Mouse (Mus musculus) liver, adult 2 months (tissue): ENCODE results near the gene Camkv. TPM values are rescaled to one million over a fixed set of nuclear protein-coding genes. Genes with fewer than 3 reads are reported as not detected.

Source experiments
- DNase-seq: peaks from one replicate; pipeline ENCODE4 v3.0.0-alpha.2; 2011; ENCODE audit warnings: low read depth, low spot score; ENCODE audit errors: extremely low read depth
- H3K27ac ChIP-seq: fragments of 200-500 bp; replicated peaks from 2 replicates; pipeline ENCODE4 v1.5.1; 2012; ENCODE audit warnings: low read depth, mild to moderate bottlenecking, control low read depth, inconsistent platforms, low read length; ENCODE audit not compliant: insufficient read depth
- H3K27me3 ChIP-seq: fragments of 200-500 bp; 2 replicates; pipeline ENCODE4 v1.6.1; 2012; ENCODE audit warnings: mild to moderate bottlenecking, moderate library complexity, low read length, inconsistent platforms; ENCODE audit not compliant: control insufficient read depth, insufficient read depth
- H3K36me3 ChIP-seq: fragments of 200-500 bp; 2 replicates; pipeline ENCODE4 v1.6.1; 2012; ENCODE audit warnings: low read length, inconsistent platforms; ENCODE audit not compliant: control insufficient read depth, insufficient read depth
- H3K4me1 ChIP-seq: fragments of 200-500 bp; 2 replicates; pipeline ENCODE4 v1.6.1; 2011; ENCODE audit warnings: low read length; ENCODE audit not compliant: control insufficient read depth, insufficient read depth
- H3K4me3 ChIP-seq: fragments of 200-500 bp; 2 replicates; pipeline ENCODE4 v1.5.1; 2011; ENCODE audit warnings: low read depth, mild to moderate bottlenecking, control low read depth, low read length, moderate library complexity; ENCODE audit not compliant: insufficient read depth
- H3K79me2 ChIP-seq: fragments of 200-500 bp; 2 replicates; pipeline ENCODE4 v1.6.1; 2012; ENCODE audit warnings: inconsistent platforms, mild to moderate bottlenecking, low read length, moderate library complexity; ENCODE audit not compliant: control insufficient read depth, insufficient read depth
- H3K9ac ChIP-seq: fragments of 200-500 bp; 2 replicates; pipeline ENCODE4 v1.6.1; 2012; ENCODE audit warnings: low read depth, mild to moderate bottlenecking, control low read depth, inconsistent platforms, low read length
- CTCF ChIP-seq: fragments of 200-500 bp; IDR thresholded peaks from 2 replicates; pipeline ENCODE4 v1.5.1; 2011; ENCODE audit warnings: low read depth, low read length, control low read depth
- POLR2A ChIP-seq: fragments of 200-500 bp; IDR thresholded peaks from 2 replicates; pipeline ENCODE4 v1.6.1; 2011; ENCODE audit warnings: low read length, control low read depth; ENCODE audit not compliant: insufficient read depth; ENCODE audit errors: extremely low read depth
- WGBS: fragments of 180-500 bp; shearing (Covaris S2); methylation state at CpG from one replicate; pipeline ENCODE4 v1.1.7; 2018; 5-methylcytosine and 5-hydroxymethylcytosine counted together
- polyA plus RNA-seq: library from polyadenylated mRNA; depleted of rRNA; stranded (reverse); fragments of >200 nt; gene quantifications from 2 replicates; pipeline ENCODE4 v1.2.3, GENCODE M21; 2012
- total RNA-seq: library from RNA; depleted of rRNA; stranded (reverse); fragments of >200 nt; gene quantifications from 2 replicates; pipeline ENCODE4 v1.2.3, GENCODE M21; 2014

Camkv gene
- total and polyA plus RNA-seq, 2 experiments = not detected

GRCm38 (mm10) chr9:107936215-107936822 is 845 bp downstream of the Camkv start:
- H3K27ac ChIP-seq = no peak overlapping the region
- H3K9ac ChIP-seq = no peak overlapping the region
- TF ChIP-seq POLR2A (no peak), CTCF (no peak)
- no peaks in the 10 kb centered on the region for H3K36me3 ChIP-seq
- 0 out of 2 replicates have a peak, but pooled peaks cover 3% of the 10 kb centered on the region for H3K4me1 ChIP-seq
- no peak overlapping the region for H3K4me3 ChIP-seq
- 13% methylated on average over 29 of the region's 29 CpGs for WGBS
- no peaks in the 10 kb centered on the region for H3K79me2 ChIP-seq
- no peak for DNase-seq
- H3K27me3 ChIP-seq = peaks cover 16% of the 10 kb centered on the region

- H3K36me3 ChIP-seq = no peaks in the 10 kb centered on the region
- no peaks in the 10 kb centered on the region for H3K79me2 ChIP-seq
- H3K27me3 ChIP-seq = peaks cover 16% of the 10 kb centered on the region
- TF ChIP-seq POLR2A = no peak
- no peak for TF ChIP-seq CTCF
- no peak overlapping the region for H3K4me3 ChIP-seq
- no peak overlapping the region for H3K9ac ChIP-seq
- DNase-seq = no peak
- 51% methylated on average over 3 of the region's 3 CpGs for WGBS
- 0 out of 2 replicates have a peak, but pooled peaks cover 3% of the 10 kb centered on the region for H3K4me1 ChIP-seq
- no peak overlapping the region for H3K27ac ChIP-seq
Observed at GRCm38 (mm10) chr9:107936831-107937230, 1.4 kb downstream of the Camkv start.

- no peak overlapping the region for H3K27ac ChIP-seq
- no peaks in the 10 kb centered on the region for H3K36me3 ChIP-seq
- H3K79me2 ChIP-seq = no peaks in the 10 kb centered on the region
- no peaks in the 10 kb centered on the region for H3K4me1 ChIP-seq
- H3K9ac ChIP-seq = no peak overlapping the region
- TF ChIP-seq CTCF (no peak), POLR2A (no peak)
- DNase-seq = no peak
- WGBS = 88% methylated on average over 31 of the region's 31 CpGs
- no peaks in the 10 kb centered on the region for H3K27me3 ChIP-seq
- H3K4me3 ChIP-seq = no peak overlapping the region
Observed at GRCm38 (mm10) chr9:107947241-107948194, 12.0 kb downstream of the Camkv start.

GRCm38 (mm10) chr9:107949184-107949921 is 13.9 kb downstream of the Camkv start:
- H3K4me3 ChIP-seq = no peak overlapping the region
- H3K27ac ChIP-seq = no peak overlapping the region
- H3K36me3 ChIP-seq = no peaks in the 10 kb centered on the region
- no peak for TF ChIP-seq POLR2A
- no peak for TF ChIP-seq CTCF
- WGBS = 86% methylated on average over 13 of the region's 13 CpGs
- H3K79me2 ChIP-seq = no peaks in the 10 kb centered on the region
- no peaks in the 10 kb centered on the region for H3K27me3 ChIP-seq
- H3K9ac ChIP-seq = no peak overlapping the region
- DNase-seq = no peak
- no peaks in the 10 kb centered on the region for H3K4me1 ChIP-seq

- Histone ChIP-seq H3K4me1 (no peaks in the 10 kb centered on the region), H3K79me2 (no peaks in the 10 kb centered on the region), H3K4me3 (peak within 1 kb of the TSS; percentile 81), H3K9ac (peak within 1 kb of the TSS; percentile 91), H3K27me3 (no peaks in the 10 kb centered on the region), H3K36me3 (no peaks in the 10 kb centered on the region), H3K27ac (peak within 1 kb of the TSS; percentile 89)
- TF ChIP-seq CTCF (no peak), POLR2A (no peak)
- DNase-seq = no peak
- WGBS = 90% methylated on average over 10 of the region's 10 CpGs
Observed at GRCm38 (mm10) chr9:107949922-107950235, 14.4 kb downstream of the Camkv start, which contains the start of gene Traip. Traip (plus strand) TSS chr9:107950136.
